Mouse (Mus musculus) forebrain, embryonic 11.5 days (tissue): ENCODE data around the gene Trappc10. TPM values are rescaled to one million over a fixed set of nuclear protein-coding genes. Genes with fewer than 3 reads are reported as not detected.

ENCODE experiments used
- ATAC-seq: fragments of 200-750 bp; cut with Nextera tagmentation; replicated peaks from 2 replicates; pipeline ENCODE4 v1.8.0; 2017; ENCODE audit warnings: moderate TSS enrichment; ENCODE audit not compliant: low FRiP score
- DNase-seq: peaks from one replicate; pipeline ENCODE4 v3.0.0-alpha.2; 2017; ENCODE audit warnings: low spot score
- H3K27ac ChIP-seq: fragments of 300-500 bp; sonication (generic); 2 replicates; pipeline ENCODE4 v1.5.1; 2014; ENCODE audit warnings: low read depth, low read length
- H3K27me3 ChIP-seq: fragments of 300-500 bp; sonication (generic); 2 replicates; pipeline ENCODE4 v1.6.1; 2014; ENCODE audit warnings: mild to moderate bottlenecking, low read length, mixed read lengths; ENCODE audit not compliant: control insufficient read depth, insufficient read depth
- H3K36me3 ChIP-seq: fragments of 300-500 bp; sonication (generic); 2 replicates; pipeline ENCODE4 v1.6.1; 2014; ENCODE audit warnings: mild to moderate bottlenecking, low read length, moderate library complexity, mixed read lengths; ENCODE audit not compliant: control insufficient read depth, insufficient read depth
- H3K4me1 ChIP-seq: fragments of 300-500 bp; sonication (generic); replicated peaks from 2 replicates; pipeline ENCODE4 v1.6.1; 2014; ENCODE audit warnings: low read length, mixed read lengths; ENCODE audit not compliant: control insufficient read depth, insufficient read depth
- H3K4me2 ChIP-seq: fragments of 300-500 bp; sonication (generic); 2 replicates; pipeline ENCODE4 v1.6.1; 2014; ENCODE audit warnings: low read depth, mild to moderate bottlenecking, low read length, moderate library complexity, mixed read lengths; ENCODE audit not compliant: severe bottlenecking
- H3K4me3 ChIP-seq: fragments of 300-500 bp; sonication (generic); 2 replicates; pipeline ENCODE4 v1.5.1; 2014; ENCODE audit warnings: low read depth, low read length
- H3K9ac ChIP-seq: fragments of 300-500 bp; sonication (generic); 2 replicates; pipeline ENCODE4 v1.6.1; 2014; ENCODE audit warnings: low read length
- H3K9me3 ChIP-seq: fragments of 300-500 bp; sonication (generic); 2 replicates; pipeline ENCODE4 v1.6.1; 2016; ENCODE audit warnings: low read length, mixed read lengths; ENCODE audit not compliant: control insufficient read depth
- WGBS: fragments of 180-500 bp; shearing (Covaris S2); extraction: QIAGEN DNeasy Blood & Tissue Kit; methylation state at CpG from one replicate; pipeline ENCODE4 v1.1.7; 2014; 5-methylcytosine and 5-hydroxymethylcytosine counted together
- polyA plus RNA-seq: library from polyadenylated mRNA; unstranded; fragments of >200 nt; fragmentation: Nextera tagmentation; extraction: Ambion mirVana; gene quantifications from 2 replicates; pipeline ENCODE4 v1.2.1, GENCODE M21; 2014

The Trappc10 gene
- polyA plus RNA-seq, 1 experiment from 2014 or later = 15.5 TPM

DNA sequence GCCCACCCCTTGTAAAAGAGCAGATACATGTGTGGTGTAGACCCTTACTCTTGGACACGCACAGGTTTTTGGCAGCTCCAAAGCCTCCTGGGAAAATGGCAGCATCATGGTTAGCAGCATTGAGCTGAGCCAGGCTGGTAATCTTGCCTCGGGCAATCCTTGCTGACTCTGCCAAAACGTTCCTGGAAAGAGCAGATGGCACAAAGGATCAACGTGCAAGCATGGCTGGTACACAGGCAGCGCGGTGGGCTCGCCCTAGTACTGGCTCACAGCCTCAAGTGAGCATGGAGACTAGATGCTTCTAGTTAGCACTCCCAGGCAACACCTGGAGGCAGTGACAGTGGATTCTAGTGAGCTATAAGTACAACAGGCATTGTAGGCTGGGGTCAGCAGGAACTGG lies 77.1 kb downstream of the Trappc10 start:
- no peak overlapping the region for H3K9ac ChIP-seq
- WGBS = 93% methylated on average over 7 of the region's 7 CpGs
- no peak for DNase-seq
- H3K4me2 ChIP-seq = no peak overlapping the region
- H3K9me3 ChIP-seq = no peaks in the 10 kb centered on the region
- no peaks in the 10 kb centered on the region; the same call in 1 of the 2 replicates for H3K36me3 ChIP-seq
- H3K27ac ChIP-seq = no peak overlapping the region
- no peak overlapping the region for H3K4me3 ChIP-seq
- H3K4me1 ChIP-seq = peaks cover 5% of the 10 kb centered on the region; the same call in 1 of the 2 replicates
- H3K27me3 ChIP-seq = no peaks in the 10 kb centered on the region
- no peak for ATAC-seq

DNA sequence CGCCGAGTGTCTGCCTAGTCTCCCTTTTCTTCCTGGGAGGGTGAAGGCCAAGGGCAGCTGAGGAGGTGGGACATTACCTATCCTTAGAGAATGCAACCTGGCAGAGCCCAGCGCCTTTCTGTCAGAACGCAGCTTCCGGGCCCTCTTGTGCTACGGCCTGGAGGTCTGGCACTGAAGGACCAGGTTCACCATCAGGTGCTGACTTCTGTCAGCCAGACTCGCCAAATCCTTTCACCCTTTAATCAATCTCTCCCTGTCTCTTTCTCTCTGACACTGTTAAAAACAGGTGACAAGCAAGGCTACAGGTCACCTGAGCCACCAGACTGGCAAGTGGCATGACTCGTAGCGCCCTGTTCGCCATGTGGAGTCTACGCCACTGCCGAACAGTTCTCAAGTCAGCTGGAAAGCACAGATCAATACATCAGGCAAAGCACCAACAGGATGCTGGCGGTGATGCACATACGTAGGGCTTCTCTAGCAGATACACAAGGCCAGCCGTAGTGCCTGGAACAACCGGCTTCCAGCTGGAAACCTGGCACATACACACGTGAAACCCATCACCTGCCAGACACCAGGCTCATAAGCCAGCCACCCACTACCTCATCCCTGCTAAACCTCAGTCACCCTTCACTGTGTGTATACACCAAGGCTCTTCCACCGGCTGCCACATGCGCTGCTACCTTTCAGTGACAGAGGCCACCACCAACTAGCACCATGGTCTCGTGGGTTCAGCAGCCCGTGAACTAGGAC lies 79.0 kb downstream of the Trappc10 start:
- no peak for DNase-seq
- Histone ChIP-seq H3K27me3 (no peaks in the 10 kb centered on the region), H3K27ac (no peak overlapping the region), H3K36me3 (no peaks in the 10 kb centered on the region; the same call in 1 of the 2 replicates), H3K9me3 (no peaks in the 10 kb centered on the region), H3K4me2 (no peak overlapping the region), H3K9ac (no peak overlapping the region), H3K4me1 (peaks cover 5% of the 10 kb centered on the region; the same call in 1 of the 2 replicates), H3K4me3 (no peak overlapping the region)
- no peak for ATAC-seq
- WGBS = 93% methylated on average over 21 of the region's 21 CpGs

DNA sequence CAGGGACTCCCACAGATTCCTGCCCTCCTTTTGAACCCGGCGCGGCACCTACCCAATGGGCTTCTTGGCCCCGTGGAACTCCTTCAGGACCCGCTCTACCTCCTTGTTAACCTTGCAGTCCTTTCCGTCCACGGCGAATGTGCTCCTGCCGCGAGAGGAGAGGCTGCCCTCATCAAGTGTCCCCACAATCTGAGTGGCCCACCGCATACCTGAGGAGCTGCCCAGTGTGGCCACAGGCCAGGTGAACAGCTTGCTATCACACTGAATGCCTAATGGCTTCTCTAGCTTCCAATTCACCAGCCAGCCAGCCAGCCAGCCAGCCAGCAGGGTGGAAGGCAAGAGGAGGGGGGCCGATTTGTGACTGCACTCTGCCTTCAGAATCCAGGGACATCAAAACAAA lies 79.7 kb downstream of the Trappc10 start:
- Histone ChIP-seq H3K4me2 (no peak overlapping the region), H3K27ac (no peak overlapping the region), H3K4me3 (no peak overlapping the region), H3K27me3 (no peaks in the 10 kb centered on the region), H3K36me3 (no peaks in the 10 kb centered on the region; the same call in 1 of the 2 replicates), H3K9ac (no peak overlapping the region), H3K9me3 (no peaks in the 10 kb centered on the region), H3K4me1 (peaks cover 5% of the 10 kb centered on the region; the same call in 1 of the 2 replicates)
- DNase-seq (no peak), ATAC-seq (no peak)
- WGBS = 93% methylated on average over 12 of the region's 12 CpGs

DNA sequence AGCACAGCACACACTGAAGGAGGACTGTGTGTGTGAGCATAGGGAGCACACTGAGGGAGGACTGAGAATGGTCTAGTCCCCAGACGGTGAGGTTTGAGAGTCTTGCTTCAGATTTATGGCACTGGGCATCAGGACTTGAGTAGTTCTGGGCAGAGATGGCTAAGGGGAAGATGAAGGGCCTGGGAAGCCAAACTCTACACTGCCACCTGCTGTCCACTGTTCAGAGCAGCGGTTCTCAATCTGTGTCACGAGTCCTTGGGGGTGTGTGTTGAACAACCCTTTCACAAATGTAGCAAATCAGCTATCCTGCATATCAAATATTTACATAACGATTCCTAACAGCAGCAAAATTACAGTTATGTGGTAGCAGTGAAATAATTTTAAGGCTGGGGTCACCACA lies 80.5 kb downstream of the Trappc10 start:
- ATAC-seq (no peak), DNase-seq (peak; percentile 79)
- Histone ChIP-seq H3K4me1 (peaks cover 2% of the 10 kb centered on the region; the same call in 1 of the 2 replicates), H3K4me2 (no peak overlapping the region), H3K27ac (no peak overlapping the region), H3K36me3 (no peaks in the 10 kb centered on the region; the same call in 1 of the 2 replicates), H3K9me3 (no peaks in the 10 kb centered on the region), H3K9ac (no peak overlapping the region), H3K4me3 (no peak overlapping the region), H3K27me3 (no peaks in the 10 kb centered on the region)
- 34% methylated on average over 4 of the region's 4 CpGs for WGBS

DNA sequence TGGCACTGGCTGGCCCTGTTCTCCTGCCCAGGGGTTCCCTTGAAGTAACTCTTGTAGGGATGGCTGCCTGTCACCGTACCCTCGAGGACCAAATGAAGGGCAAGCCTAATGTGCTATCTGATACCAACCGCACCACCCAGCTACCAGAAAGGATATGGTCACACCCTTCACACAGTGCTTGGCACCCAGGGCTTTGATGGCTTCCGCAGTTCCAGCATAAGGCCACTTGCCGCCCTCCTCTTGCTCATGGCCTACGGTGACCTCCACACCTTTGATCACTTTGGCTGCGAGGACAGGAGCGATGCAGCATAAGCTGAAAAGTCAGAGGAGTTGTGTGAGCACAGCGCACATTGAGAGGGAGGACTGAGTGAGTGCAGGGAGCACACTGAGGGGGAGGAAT lies 81.2 kb downstream of the Trappc10 start:
- no peaks in the 10 kb centered on the region; the same call in 1 of the 2 replicates for H3K36me3 ChIP-seq

DNA sequence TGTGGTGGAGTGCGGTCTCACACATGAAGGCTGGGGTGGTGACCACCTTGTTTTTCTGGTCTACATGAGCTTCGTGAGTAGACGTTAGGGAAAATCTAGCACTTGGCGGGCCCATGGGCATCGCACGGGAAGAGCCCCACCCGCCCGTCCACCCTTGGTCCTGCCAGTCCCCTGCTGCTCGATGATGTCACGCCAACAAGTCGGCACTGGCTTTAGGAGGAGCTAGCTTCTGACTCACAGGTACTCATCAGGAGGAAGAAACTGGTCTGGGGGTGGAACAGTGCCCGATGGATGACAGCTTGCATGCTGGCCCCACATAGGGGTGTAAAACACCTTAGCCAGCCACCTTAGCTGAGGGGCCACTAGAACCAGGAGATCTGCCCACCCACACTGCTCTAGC lies 81.8 kb downstream of the Trappc10 start:
- ATAC-seq (no peak), DNase-seq (no peak)
- 94% methylated on average over 12 of the region's 12 CpGs for WGBS
- Histone ChIP-seq H3K4me1 (no peaks in the 10 kb centered on the region), H3K4me3 (no peak overlapping the region), H3K9me3 (no peaks in the 10 kb centered on the region), H3K4me2 (no peak overlapping the region), H3K27ac (no peak overlapping the region), H3K27me3 (no peaks in the 10 kb centered on the region), H3K9ac (no peak overlapping the region), H3K36me3 (no peaks in the 10 kb centered on the region; the same call in 1 of the 2 replicates)

More for the DNA sequence above, 81.2 kb downstream of the Trappc10 start:
- H3K9me3 ChIP-seq = no peaks in the 10 kb centered on the region
- no peaks in the 10 kb centered on the region for H3K27me3 ChIP-seq
- ATAC-seq (no peak), DNase-seq (no peak)
- no peak overlapping the region for H3K4me3 ChIP-seq
- H3K27ac ChIP-seq = no peak overlapping the region
- H3K4me1 ChIP-seq = no peaks in the 10 kb centered on the region
- WGBS = 94% methylated on average over 9 of the region's 9 CpGs
- no peak overlapping the region for H3K4me2 ChIP-seq
- H3K9ac ChIP-seq = no peak overlapping the region

DNA sequence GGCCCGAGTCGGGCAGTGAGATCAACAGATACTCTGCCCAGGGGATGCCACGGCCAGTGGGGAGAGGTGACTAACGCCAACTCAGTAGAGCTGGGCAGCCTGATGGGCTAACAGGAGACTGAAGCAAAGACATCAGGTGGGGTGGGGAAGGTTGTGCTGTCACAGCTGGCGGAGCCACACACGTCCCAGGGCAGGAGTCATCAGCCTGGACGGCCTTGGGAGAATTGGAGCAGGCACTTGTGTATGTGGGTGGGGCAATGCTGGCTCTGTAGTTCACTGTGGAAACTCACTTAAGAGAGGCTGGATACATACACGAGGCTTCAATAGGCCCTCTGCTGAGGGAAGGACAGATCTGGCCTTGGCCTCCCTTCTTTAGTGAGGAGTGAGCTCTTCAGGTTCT lies 83.3 kb downstream of the Trappc10 start:
- no peaks in the 10 kb centered on the region for H3K9me3 ChIP-seq
- H3K9ac ChIP-seq = no peak overlapping the region
- no peaks in the 10 kb centered on the region for H3K27me3 ChIP-seq
- 84% methylated on average over 8 of the region's 8 CpGs for WGBS
- H3K36me3 ChIP-seq = no peaks in the 10 kb centered on the region; the same call in 1 of the 2 replicates
- H3K27ac ChIP-seq = no peak overlapping the region
- H3K4me3 ChIP-seq = no peak overlapping the region
- ATAC-seq = no peak
- H3K4me2 ChIP-seq = no peak overlapping the region
- H3K4me1 ChIP-seq = no peaks in the 10 kb centered on the region
- DNase-seq = no peak

DNA sequence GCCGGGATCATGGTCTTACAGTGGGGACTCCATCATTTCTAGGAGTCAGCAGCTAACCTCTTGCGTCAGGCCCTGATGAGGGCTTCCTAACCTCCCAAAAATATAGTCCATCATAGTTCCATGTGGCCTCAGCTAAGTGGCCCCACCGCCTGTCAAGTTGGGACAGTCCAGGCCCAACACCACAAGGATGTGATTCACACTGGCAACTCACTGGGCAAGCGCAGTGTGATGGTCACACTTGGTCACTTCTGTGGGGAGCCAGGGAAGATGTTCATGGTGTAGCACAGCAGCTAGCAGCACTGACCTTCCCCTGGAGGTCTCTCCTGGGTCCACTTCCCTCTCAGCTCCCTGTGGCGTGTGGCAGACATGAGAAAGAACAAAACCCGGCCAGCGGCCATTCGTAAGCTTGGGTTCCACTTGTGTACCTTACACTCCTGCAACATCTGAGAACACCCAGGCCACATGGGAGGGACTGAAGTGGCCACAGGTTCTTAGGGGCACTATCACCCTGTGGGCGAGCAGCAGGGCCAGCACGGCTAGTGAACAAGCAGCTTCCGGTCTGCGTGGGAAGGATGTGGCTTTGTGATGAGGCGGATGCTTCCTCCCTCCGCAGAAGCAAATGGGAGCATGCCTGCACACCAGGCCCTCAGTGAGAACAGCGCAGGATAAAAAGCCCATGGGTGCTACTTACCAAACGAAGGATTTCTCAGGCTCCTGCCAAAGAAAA lies 83.9 kb downstream of the Trappc10 start:
- 91% methylated on average over 16 of the region's 16 CpGs for WGBS
- Histone ChIP-seq H3K36me3 (no peaks in the 10 kb centered on the region; the same call in 1 of the 2 replicates), H3K27ac (no peak overlapping the region), H3K4me1 (no peaks in the 10 kb centered on the region), H3K9me3 (no peaks in the 10 kb centered on the region), H3K9ac (no peak overlapping the region), H3K27me3 (no peaks in the 10 kb centered on the region), H3K4me3 (no peak overlapping the region), H3K4me2 (no peak overlapping the region)
- peak; percentile 8 for ATAC-seq
- DNase-seq = no peak
